Mouse (Mus musculus) lung, postnatal 0 days (tissue): ENCODE measurements at regions not wholly inside any gene's neighbourhood (a gene's known extent, or its start where the extent isn't known, plus 50 kb on each side); places are given as distances from the start of the nearest gene placed in this dataset.

ENCODE experiments used
- ATAC-seq: fragments of 200-750 bp; cut with Nextera tagmentation; 2 replicates; pipeline ENCODE4 v1.8.0; 2017; ENCODE audit warnings: moderate library complexity
- DNase-seq: peaks from one replicate; pipeline ENCODE4 v3.0.0-alpha.2; 2016; ENCODE audit warnings: low spot score
- H3K27ac ChIP-seq: fragments of 300-500 bp; sonication (generic); 2 replicates; pipeline ENCODE4 v1.5.1; 2014; ENCODE audit warnings: antibody characterized with exemption, mild to moderate bottlenecking, low read length, mixed read lengths
- H3K27me3 ChIP-seq: fragments of 300-500 bp; sonication (generic); replicated peaks from 2 replicates; pipeline ENCODE4 v1.6.1; 2014; ENCODE audit warnings: low read length, mixed read lengths; ENCODE audit not compliant: insufficient read depth
- H3K36me3 ChIP-seq: fragments of 300-500 bp; sonication (generic); 2 replicates; pipeline ENCODE4 v1.6.1; 2014; ENCODE audit warnings: low read length, mixed read lengths; ENCODE audit not compliant: insufficient read depth
- H3K4me1 ChIP-seq: fragments of 300-500 bp; sonication (generic); 2 replicates; pipeline ENCODE4 v1.6.1; 2014; ENCODE audit warnings: antibody characterized with exemption, low read depth, low read length, mixed read lengths; ENCODE audit not compliant: insufficient read depth
- H3K4me2 ChIP-seq: fragments of 300-500 bp; sonication (generic); replicated peaks from 2 replicates; pipeline ENCODE4 v1.6.1; 2014; ENCODE audit warnings: low read depth, mild to moderate bottlenecking, low read length, moderate library complexity, mixed read lengths
- H3K4me3 ChIP-seq: fragments of 300-500 bp; sonication (generic); 2 replicates; pipeline ENCODE4 v1.5.1; 2014; ENCODE audit warnings: low read depth, low read length
- H3K9ac ChIP-seq: fragments of 300-500 bp; sonication (generic); replicated peaks from 2 replicates; pipeline ENCODE4 v1.6.1; 2014; ENCODE audit warnings: low read depth, mild to moderate bottlenecking
- H3K9me3 ChIP-seq: fragments of 300-500 bp; sonication (generic); 2 replicates; pipeline ENCODE4 v1.6.1; 2016; ENCODE audit warnings: low read length, mixed read lengths
- CTCF ChIP-seq: IDR thresholded peaks from 2 replicates; pipeline ENCODE4 v1.5.1; 2016; ENCODE audit warnings: antibody characterized with exemption, mild to moderate bottlenecking
- EP300 ChIP-seq: IDR thresholded peaks from 2 replicates; pipeline ENCODE4 v1.6.1; 2016; ENCODE audit warnings: antibody characterized with exemption, mild to moderate bottlenecking, control low read depth
- WGBS: fragments of 180-500 bp; shearing (Covaris S2); extraction: QIAGEN DNeasy Blood & Tissue Kit; methylation state at CpG from one replicate; pipeline ENCODE4 v1.1.7; 2014; 5-methylcytosine and 5-hydroxymethylcytosine counted together

DNA sequence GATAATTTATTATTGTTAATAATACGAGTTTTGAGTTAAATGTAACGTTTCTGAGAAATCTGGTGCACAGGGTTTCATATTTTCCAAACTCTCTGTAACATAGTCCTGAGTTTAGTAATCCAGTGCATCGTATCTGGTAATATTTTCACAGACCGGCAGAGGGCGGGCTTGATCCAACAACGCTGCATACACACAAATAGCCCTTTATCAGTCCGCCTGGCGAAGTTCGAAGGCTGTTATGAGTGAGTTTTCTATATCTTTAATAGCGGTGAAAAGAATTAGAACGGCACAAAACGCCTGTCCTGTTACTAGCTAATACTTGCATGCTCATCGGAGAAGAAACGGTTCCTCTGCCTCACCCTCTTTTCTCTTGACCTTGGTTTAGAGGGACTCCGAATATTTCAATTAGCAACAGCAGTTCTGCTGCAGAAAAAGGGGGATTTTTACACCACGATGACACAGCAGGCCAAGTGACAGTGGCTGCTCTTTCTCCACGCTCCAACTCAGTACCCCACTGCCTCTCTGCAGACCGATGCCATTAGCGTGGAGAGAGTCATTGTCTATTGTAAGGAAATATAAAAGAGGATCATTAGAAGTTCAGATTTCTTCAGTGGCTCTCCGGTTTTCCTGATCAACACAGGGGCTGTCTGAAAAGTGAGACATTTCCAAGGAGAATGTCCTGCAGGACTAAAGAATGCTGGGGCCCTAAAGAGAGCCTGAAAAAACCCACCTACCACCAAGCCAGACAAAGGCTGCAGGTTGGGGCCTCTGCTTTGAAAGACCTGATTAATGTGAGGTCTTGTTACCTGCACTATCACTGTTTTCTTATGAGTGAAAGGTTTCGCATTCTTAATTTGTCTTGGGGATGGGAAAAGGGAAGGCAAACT is 523.7 kb upstream of the Adam24 start:
- TF ChIP-seq CTCF: peak; percentile 75
- TF ChIP-seq EP300: no peak
- Histone ChIP-seq H3K27me3 (no peaks in the 10 kb centered on the region), H3K36me3 (no peaks in the 10 kb centered on the region), H3K4me2 (peak overlapping the region; percentile 44), H3K27ac (no peak overlapping the region), H3K4me3 (no peak overlapping the region; the same call in 1 of the 2 replicates), H3K9me3 (no peaks in the 10 kb centered on the region), H3K4me1 (no peaks in the 10 kb centered on the region), H3K9ac (no peak overlapping the region)
- WGBS: 16% methylated on average over 21 of the region's 21 CpGs
- DNase-seq (peak; percentile 61), ATAC-seq (no peak)

DNA sequence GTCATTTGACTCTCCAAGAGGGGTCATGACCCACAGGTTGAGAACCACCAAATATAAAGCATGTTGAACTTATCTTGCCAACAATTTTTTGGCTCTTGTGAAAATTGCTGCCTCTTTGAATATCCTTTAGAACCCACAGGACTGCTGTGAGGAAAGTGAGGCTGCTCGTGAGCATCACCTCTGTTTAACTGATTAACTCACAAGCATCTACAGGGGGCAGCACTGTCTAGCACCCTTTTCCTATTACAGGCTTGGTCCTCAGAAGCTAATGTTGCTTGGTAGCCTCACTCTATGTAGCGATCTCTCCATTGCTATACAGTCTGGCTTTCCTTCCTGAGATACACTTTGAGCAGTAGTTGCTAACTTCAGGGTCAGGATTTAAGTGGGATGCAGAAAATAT is 522.4 kb upstream of the Adam24 start:
- no peak overlapping the region for H3K27ac ChIP-seq
- no peaks in the 10 kb centered on the region for H3K9me3 ChIP-seq
- H3K9ac ChIP-seq: no peak overlapping the region
- no peaks in the 10 kb centered on the region for H3K27me3 ChIP-seq
- DNase-seq (no peak), ATAC-seq (no peak)
- TF ChIP-seq EP300 (no peak), CTCF (no peak)
- 52% methylated on average over 2 of the region's 2 CpGs for WGBS
- no peak overlapping the region for H3K4me3 ChIP-seq
- no peaks in the 10 kb centered on the region for H3K4me1 ChIP-seq
- no peaks in the 10 kb centered on the region for H3K36me3 ChIP-seq
- H3K4me2 ChIP-seq: no peak overlapping the region

DNA sequence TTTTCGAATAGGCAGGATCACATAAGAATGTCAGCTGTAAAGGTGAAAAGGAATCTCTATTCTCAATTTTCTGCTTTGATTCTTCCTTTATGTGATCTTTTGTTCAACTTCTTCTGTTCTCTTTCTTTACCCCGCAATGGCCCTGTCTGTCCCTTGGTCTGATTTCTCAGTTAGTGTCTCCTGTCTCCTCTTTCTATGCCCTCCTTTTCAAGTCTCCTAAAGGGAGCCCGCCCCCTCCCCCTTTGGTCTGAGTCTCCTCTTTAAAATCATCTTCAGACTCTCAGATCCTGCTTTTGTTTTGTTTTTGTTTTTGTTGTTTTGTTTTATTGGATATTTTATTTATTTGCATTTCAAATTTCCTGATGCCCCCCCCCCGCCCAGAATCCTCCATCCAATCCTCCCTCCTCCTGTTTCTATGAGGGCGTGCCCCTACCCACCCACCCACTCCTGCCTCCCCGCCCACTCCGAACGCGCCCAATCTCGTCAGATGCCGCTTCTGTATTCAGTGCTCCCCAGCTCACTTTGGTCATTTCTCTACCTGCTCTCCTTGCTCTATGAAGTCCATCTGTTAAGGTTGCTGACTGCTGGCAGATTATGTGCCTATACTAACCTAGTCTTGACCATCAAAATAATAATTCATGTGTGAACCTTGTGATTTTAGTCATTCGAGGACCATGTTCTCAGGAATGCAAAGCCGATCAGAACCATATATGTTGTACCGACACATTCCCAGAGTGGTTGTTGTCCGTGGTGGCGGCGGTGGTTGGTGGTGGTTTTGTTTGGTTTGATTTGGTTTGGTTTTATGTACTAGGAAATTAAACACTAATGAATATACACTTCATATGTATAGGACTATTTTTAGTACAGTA is 487.9 kb upstream of the Adam24 start:
- H3K9me3 ChIP-seq: no peaks in the 10 kb centered on the region
- 43% methylated on average over 17 of the region's 17 CpGs for whole genome bisulfite sequencing
- TF ChIP-seq EP300 (no peak), CTCF (no peak)
- DNase-seq (no peak), ATAC-seq (no peak)
- H3K27me3 ChIP-seq: no peaks in the 10 kb centered on the region
- H3K4me3 ChIP-seq: no peak overlapping the region
- H3K4me2 ChIP-seq: peak overlapping the region; percentile 25
- no peak overlapping the region for H3K9ac ChIP-seq
- no peaks in the 10 kb centered on the region for H3K4me1 ChIP-seq
- no peak overlapping the region for H3K27ac ChIP-seq
- no peaks in the 10 kb centered on the region for H3K36me3 ChIP-seq

DNA sequence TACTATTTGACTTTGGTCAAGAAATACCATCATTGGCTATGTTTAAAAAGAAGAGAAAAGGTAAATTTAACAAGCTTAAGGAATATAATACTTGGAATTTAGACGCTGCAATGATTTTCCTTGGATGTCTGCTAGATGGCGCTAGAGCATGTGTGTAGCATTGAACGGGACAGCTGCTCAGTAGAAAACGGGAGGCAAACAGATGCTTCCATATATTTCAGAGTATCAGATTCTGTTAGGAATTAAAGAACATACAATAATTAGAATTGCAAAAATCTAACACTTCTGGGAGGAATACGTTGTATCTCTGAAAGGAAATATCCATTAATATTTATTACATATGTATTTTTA is 487.3 kb upstream of the Adam24 start:
- WGBS: 2% methylated on average over 5 of the region's 5 CpGs
- no peak for ATAC-seq
- Histone ChIP-seq H3K4me1 (no peaks in the 10 kb centered on the region), H3K27ac (no peak overlapping the region), H3K4me2 (no peak overlapping the region; the same call in 1 of the 2 replicates), H3K9ac (no peak overlapping the region), H3K27me3 (no peaks in the 10 kb centered on the region), H3K36me3 (no peaks in the 10 kb centered on the region), H3K9me3 (no peaks in the 10 kb centered on the region), H3K4me3 (no peak overlapping the region)
- DNase-seq: peak; percentile 73
- peak; percentile 76 for TF ChIP-seq CTCF
- TF ChIP-seq EP300: no peak

DNA sequence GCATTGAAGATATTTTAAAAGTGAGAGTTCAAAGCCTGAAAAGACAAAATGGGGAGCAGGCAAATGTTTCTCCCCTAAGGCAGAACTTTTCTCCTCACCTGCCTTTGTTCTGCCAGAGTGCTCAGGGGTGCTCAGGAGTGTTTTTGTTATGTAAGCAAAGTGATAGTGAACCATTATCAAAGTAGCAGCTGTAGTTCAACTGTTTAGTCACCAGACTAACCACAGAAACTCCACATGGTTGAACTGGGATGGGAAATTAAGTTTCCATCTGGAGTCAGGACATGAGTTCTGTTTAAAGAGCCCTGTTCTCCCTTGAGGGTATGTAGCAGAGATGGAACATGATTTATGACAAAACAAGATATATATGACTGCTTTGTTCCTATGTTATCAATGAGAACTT is 482.6 kb upstream of the Adam24 start:
- Histone ChIP-seq H3K27me3 (no peaks in the 10 kb centered on the region), H3K4me1 (no peaks in the 10 kb centered on the region), H3K4me2 (no peak overlapping the region), H3K36me3 (no peaks in the 10 kb centered on the region), H3K27ac (no peak overlapping the region), H3K4me3 (no peak overlapping the region), H3K9me3 (no peaks in the 10 kb centered on the region), H3K9ac (no peak overlapping the region)
- ATAC-seq (no peak), DNase-seq (no peak)
- TF ChIP-seq CTCF (no peak), EP300 (no peak)

DNA sequence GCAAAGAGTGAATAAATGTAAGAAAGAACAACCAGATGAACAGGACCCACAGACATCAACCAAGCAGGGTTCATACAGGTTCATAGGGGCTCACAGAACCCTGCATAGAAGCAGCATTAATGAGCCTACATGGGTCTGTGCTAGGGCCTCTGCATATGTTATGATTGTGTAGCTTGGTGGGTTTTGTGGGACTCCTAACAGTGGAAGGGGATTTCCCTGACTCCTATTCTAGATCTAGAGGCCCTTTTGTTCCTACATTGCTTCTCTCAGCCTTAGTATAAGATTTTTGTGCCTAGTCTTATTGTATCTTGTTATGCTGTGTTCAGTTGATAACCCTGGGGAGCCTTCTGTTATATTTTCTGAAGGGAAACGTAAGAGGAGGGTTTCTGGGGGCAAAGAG is 481.7 kb upstream of the Adam24 start:
- Histone ChIP-seq H3K27ac (no peak overlapping the region), H3K4me3 (no peak overlapping the region), H3K27me3 (no peaks in the 10 kb centered on the region), H3K36me3 (no peaks in the 10 kb centered on the region), H3K9ac (no peak overlapping the region), H3K4me2 (no peak overlapping the region), H3K9me3 (no peaks in the 10 kb centered on the region), H3K4me1 (no peaks in the 10 kb centered on the region)
- 23% methylated on average over 1 of the region's 1 CpGs for WGBS
- no peak for DNase-seq
- TF ChIP-seq CTCF (no peak), EP300 (no peak)
- no peak for ATAC-seq
